Mouse (Mus musculus) intestine, postnatal 0 days (tissue): Measurements from ENCODE around the gene Ell2. TPM values are rescaled to one million over a fixed set of nuclear protein-coding genes. Genes with fewer than 3 reads are reported as not detected.

Source experiments
- ATAC-seq: fragments of 200-750 bp; cut with Nextera tagmentation; 2 replicates; pipeline ENCODE4 v1.8.0; 2017; ENCODE audit warnings: mild to moderate bottlenecking, moderate TSS enrichment, moderate library complexity
- H3K27ac ChIP-seq: fragments of 300-500 bp; sonication (generic); 2 replicates; pipeline ENCODE4 v1.5.1; 2014; ENCODE audit warnings: mild to moderate bottlenecking, low read depth, low read length, moderate library complexity
- H3K27me3 ChIP-seq: fragments of 300-500 bp; sonication (generic); replicated peaks from 2 replicates; pipeline ENCODE4 v1.6.1; 2014; ENCODE audit warnings: low read length, mixed read lengths; ENCODE audit not compliant: control insufficient read depth, insufficient read depth
- H3K36me3 ChIP-seq: fragments of 300-500 bp; sonication (generic); 2 replicates; pipeline ENCODE4 v1.6.1; 2014; ENCODE audit warnings: mild to moderate bottlenecking, moderate library complexity; ENCODE audit not compliant: control insufficient read depth, insufficient read depth
- H3K4me1 ChIP-seq: fragments of 300-500 bp; sonication (generic); replicated peaks from 2 replicates; pipeline ENCODE4 v1.6.1; 2014; ENCODE audit warnings: antibody characterized with exemption, low read length, mixed read lengths; ENCODE audit not compliant: control insufficient read depth, insufficient read depth
- H3K4me2 ChIP-seq: fragments of 300-500 bp; sonication (generic); replicated peaks from 2 replicates; pipeline ENCODE4 v1.6.1; 2014; ENCODE audit warnings: low read depth, mild to moderate bottlenecking, moderate library complexity
- H3K4me3 ChIP-seq: fragments of 300-500 bp; sonication (generic); 2 replicates; pipeline ENCODE4 v1.5.1; 2014; ENCODE audit warnings: low read depth, low read length
- H3K9ac ChIP-seq: fragments of 300-500 bp; sonication (generic); 2 replicates; pipeline ENCODE4 v1.6.1; 2014; ENCODE audit warnings: mild to moderate bottlenecking, low read depth, low read length
- H3K9me3 ChIP-seq: fragments of 300-500 bp; sonication (generic); 2 replicates; pipeline ENCODE4 v1.6.1; 2016; ENCODE audit warnings: mixed run types; ENCODE audit not compliant: control insufficient read depth
- CTCF ChIP-seq: sonication (generic); IDR thresholded peaks from 2 replicates; pipeline ENCODE4 v1.5.1; 2016; ENCODE audit warnings: low read depth, mild to moderate bottlenecking, control low read depth, antibody characterized with exemption, moderate library complexity
- WGBS: fragments of 180-500 bp; shearing (Covaris S2); extraction: QIAGEN DNeasy Blood & Tissue Kit; methylation state at CpG from one replicate; pipeline ENCODE4 v1.1.7; 2014; 5-methylcytosine and 5-hydroxymethylcytosine counted together
- polyA plus RNA-seq: library from polyadenylated mRNA; unstranded; fragments of >200 nt; fragmentation: Nextera tagmentation; extraction: Ambion mirVana; gene quantifications from 2 replicates; pipeline ENCODE4 v1.2.1, GENCODE M21; 2015

Ell2 gene
- polyA plus RNA-seq, 1 experiment from 2014 or later: 4.1 TPM

GRCm38 (mm10) chr13:75779169-75779568, 72.6 kb downstream of the Ell2 start:
- Histone ChIP-seq H3K4me3 (no peak overlapping the region), H3K4me1 (no peaks in the 10 kb centered on the region), H3K27me3 (no peaks in the 10 kb centered on the region), H3K36me3 (no peaks in the 10 kb centered on the region), H3K9me3 (no peaks in the 10 kb centered on the region), H3K4me2 (no peak overlapping the region), H3K27ac (no peak overlapping the region), H3K9ac (no peak overlapping the region)
- no peak for TF ChIP-seq CTCF
- 85% methylated on average over 2 of the region's 2 CpGs for WGBS
- no peak for ATAC-seq

GRCm38 (mm10) chr13:75780096-75780495, 73.5 kb downstream of the Ell2 start:
- Histone ChIP-seq H3K4me1 (no peaks in the 10 kb centered on the region), H3K9ac (no peak overlapping the region), H3K27me3 (no peaks in the 10 kb centered on the region), H3K4me2 (no peak overlapping the region), H3K9me3 (no peaks in the 10 kb centered on the region), H3K4me3 (no peak overlapping the region), H3K36me3 (no peaks in the 10 kb centered on the region), H3K27ac (no peak overlapping the region)
- no peak for TF ChIP-seq CTCF
- 84% methylated on average over 2 of the region's 2 CpGs for WGBS
- no peak for ATAC-seq

- WGBS: 66% methylated on average over 4 of the region's 4 CpGs
- Histone ChIP-seq H3K36me3 (no peaks in the 10 kb centered on the region), H3K4me2 (no peak overlapping the region), H3K27me3 (no peaks in the 10 kb centered on the region), H3K27ac (no peak overlapping the region), H3K4me3 (no peak overlapping the region), H3K9ac (no peak overlapping the region), H3K9me3 (no peaks in the 10 kb centered on the region), H3K4me1 (no peaks in the 10 kb centered on the region)
- no peak for TF ChIP-seq CTCF
- ATAC-seq: no peak
Observed at GRCm38 (mm10) chr13:75785726-75786125, 79.2 kb downstream of the Ell2 start.

- no peaks in the 10 kb centered on the region for H3K27me3 ChIP-seq
- no peak overlapping the region for H3K4me2 ChIP-seq
- H3K4me1 ChIP-seq: no peaks in the 10 kb centered on the region
- H3K4me3 ChIP-seq: no peak overlapping the region
- no peaks in the 10 kb centered on the region for H3K36me3 ChIP-seq
- TF ChIP-seq CTCF: no peak
- no peak overlapping the region for H3K9ac ChIP-seq
- WGBS: 89% methylated on average over 11 of the region's 11 CpGs
- no peak overlapping the region for H3K27ac ChIP-seq
- no peak for ATAC-seq
- H3K9me3 ChIP-seq: no peaks in the 10 kb centered on the region
Observed at GRCm38 (mm10) chr13:75786264-75786663, 79.7 kb downstream of the Ell2 start.

GRCm38 (mm10) chr13:75787364-75787763, 80.8 kb downstream of the Ell2 start:
- no peak overlapping the region for H3K27ac ChIP-seq
- H3K9ac ChIP-seq: no peak overlapping the region
- no peaks in the 10 kb centered on the region for H3K36me3 ChIP-seq
- no peaks in the 10 kb centered on the region for H3K4me1 ChIP-seq
- no peak overlapping the region for H3K4me2 ChIP-seq
- no peak for ATAC-seq
- whole genome bisulfite sequencing: 77% methylated on average over 3 of the region's 3 CpGs
- no peak for TF ChIP-seq CTCF
- H3K9me3 ChIP-seq: no peaks in the 10 kb centered on the region
- no peaks in the 10 kb centered on the region for H3K27me3 ChIP-seq
- H3K4me3 ChIP-seq: no peak overlapping the region

- no peak for TF ChIP-seq CTCF
- 87% methylated on average over 4 of the region's 4 CpGs for WGBS
- Histone ChIP-seq H3K27me3 (no peaks in the 10 kb centered on the region), H3K27ac (no peak overlapping the region), H3K4me3 (no peak overlapping the region), H3K36me3 (no peaks in the 10 kb centered on the region), H3K4me1 (no peaks in the 10 kb centered on the region), H3K4me2 (no peak overlapping the region), H3K9me3 (no peaks in the 10 kb centered on the region), H3K9ac (no peak overlapping the region)
- ATAC-seq: no peak
Observed at GRCm38 (mm10) chr13:75788178-75788577, 81.6 kb downstream of the Ell2 start.
